Mouse (Mus musculus) ES-Bruce4 (cell line): ENCODE measurements around the gene Dmc1. TPM values are rescaled to one million over a fixed set of nuclear protein-coding genes. Genes with fewer than 3 reads are reported as not detected.
A peak's percentile ranks its signal among the peaks of the same experiment; 100 is the strongest.

Experiments
- H3K27ac ChIP-seq: 2 replicates; pipeline ENCODE4 v1.5.1; 2012; ENCODE audit warnings: low read length, inconsistent platforms; ENCODE audit not compliant: insufficient read depth
- H3K27me3 ChIP-seq: 2 replicates; pipeline ENCODE4 v1.6.1; 2012; ENCODE audit warnings: mild to moderate bottlenecking, low read length, inconsistent platforms; ENCODE audit not compliant: control insufficient read depth, poor library complexity, insufficient read depth, severe bottlenecking
- H3K36me3 ChIP-seq: 2 replicates; pipeline ENCODE4 v1.6.1; 2012; ENCODE audit warnings: inconsistent platforms, mild to moderate bottlenecking, low read length, moderate library complexity; ENCODE audit not compliant: control insufficient read depth, poor library complexity, insufficient read depth, severe bottlenecking
- H3K4me1 ChIP-seq: one replicate; pipeline ENCODE4 v1.8.1; 2011; ENCODE audit warnings: low read length; ENCODE audit not compliant: control insufficient read depth, insufficient read depth
- H3K4me3 ChIP-seq: 2 replicates; pipeline ENCODE4 v1.5.1; 2011; ENCODE audit warnings: low read depth, mild to moderate bottlenecking, low read length
- H3K9ac ChIP-seq: 2 replicates; pipeline ENCODE4 v1.6.1; 2012; ENCODE audit warnings: low read depth, mild to moderate bottlenecking, inconsistent platforms; ENCODE audit not compliant: poor library complexity, severe bottlenecking
- H3K9me3 ChIP-seq: replicated peaks from 2 replicates; pipeline ENCODE4 v1.6.1; 2012; ENCODE audit warnings: mild to moderate bottlenecking, low read length, inconsistent platforms; ENCODE audit not compliant: control insufficient read depth, poor library complexity, insufficient read depth, severe bottlenecking
- CTCF ChIP-seq: IDR thresholded peaks from one replicate; pipeline ENCODE4 v1.8.1; 2011; ENCODE audit warnings: low read depth, low read length
- EP300 ChIP-seq: IDR thresholded peaks from 2 replicates; pipeline ENCODE4 v1.6.1; 2011; ENCODE audit warnings: low read depth, low read length; ENCODE audit not compliant: insufficient read depth
- POLR2A ChIP-seq: IDR thresholded peaks from one replicate; pipeline ENCODE4 v1.8.1; 2011; ENCODE audit warnings: low read length; ENCODE audit not compliant: insufficient read depth
- polyA plus RNA-seq: library from polyadenylated mRNA; stranded (reverse); fragments of >200 nt; gene quantifications from 2 replicates; pipeline ENCODE4 v1.2.4, GENCODE M21; 2011; ENCODE audit warnings: low read depth; ENCODE audit not compliant: missing spikeins, insufficient read depth, insufficient read length

Dmc1 gene
- polyA plus RNA-seq, 1 experiment, result 26.8 TPM

GRCm38 (mm10) chr15:79517710-79518109 lies 87.2 kb downstream of the Dmc1 start:
- Histone ChIP-seq H3K27me3 (no peaks in the 10 kb centered on the region), H3K4me3 (peak overlapping the region; percentile 3; the same call in 1 of the 2 replicates), H3K9ac (peak overlapping the region; percentile 58; the same call in 1 of the 2 replicates), H3K27ac (peak overlapping the region; percentile 82), H3K36me3 (no peaks in the 10 kb centered on the region), H3K4me1 (peaks cover 2% of the 10 kb centered on the region), H3K9me3 (no peaks in the 10 kb centered on the region)
- TF ChIP-seq POLR2A (no peak), EP300 (no peak), CTCF (no peak)

- H3K4me3 ChIP-seq, result peak within 1 kb of the TSS; percentile 77
- peak within 1 kb of the TSS; percentile 58 for H3K9ac ChIP-seq
- no peaks in the 10 kb centered on the region for H3K36me3 ChIP-seq
- no peak for TF ChIP-seq POLR2A
- TF ChIP-seq EP300, result no peak
- TF ChIP-seq CTCF, result no peak
- H3K9me3 ChIP-seq, result no peaks in the 10 kb centered on the region
- no peaks in the 10 kb centered on the region for H3K27me3 ChIP-seq
- peaks cover 2% of the 10 kb centered on the region for H3K4me1 ChIP-seq
- no peak within 1 kb of the TSS for H3K27ac ChIP-seq
Measured at GRCm38 (mm10) chr15:79516171-79517096, 88.5 kb downstream of the Dmc1 start, which contains the start of gene Kdelr3. Gene Kdelr3 (plus strand): TSS chr15:79516411.

- Histone ChIP-seq H3K9ac (no peak overlapping the region), H3K4me3 (no peak overlapping the region), H3K36me3 (no peaks in the 10 kb centered on the region), H3K4me1 (no peaks in the 10 kb centered on the region), H3K27ac (no peak overlapping the region), H3K27me3 (no peaks in the 10 kb centered on the region), H3K9me3 (no peaks in the 10 kb centered on the region)
- no peak for TF ChIP-seq CTCF
- peak; percentile 12 for TF ChIP-seq POLR2A
- TF ChIP-seq EP300, result no peak
Measured at GRCm38 (mm10) chr15:79513940-79514339, 91.0 kb downstream of the Dmc1 start.

GRCm38 (mm10) chr15:79511553-79512320 lies 93.2 kb downstream of the Dmc1 start:
- Histone ChIP-seq H3K4me1 (no peaks in the 10 kb centered on the region), H3K4me3 (peak overlapping the region; percentile 48), H3K9ac (0 out of 2 replicates have a peak overlapping the region, but pooled peaks have one; percentile 5), H3K9me3 (no peaks in the 10 kb centered on the region), H3K27me3 (no peaks in the 10 kb centered on the region), H3K36me3 (no peaks in the 10 kb centered on the region), H3K27ac (no peak overlapping the region)
- TF ChIP-seq EP300, result no peak
- no peak for TF ChIP-seq POLR2A

Other genes with a start within 250 kb of the Dmc1 start
- 50.7 and 59.6 TPM in 2 replicates for gene Tmem184b, start 201.5 kb downstream of the Dmc1 start, polyA plus RNA-seq
- gene Csnk1e, start 149.5 kb downstream of the Dmc1 start, polyA plus RNA-seq, result 113 and 116 TPM in 2 replicates
- 4.5 TPM in 2 replicates for gene Kcnj4, start 99.9 kb downstream of the Dmc1 start, polyA plus RNA-seq
- 41.4 and 43.9 TPM in 2 replicates for gene Kdelr3, start 88.7 kb downstream of the Dmc1 start, polyA plus RNA-seq
- 375 and 392 TPM in 2 replicates for gene Ddx17, start 58.4 kb downstream of the Dmc1 start, polyA plus RNA-seq
- 3.2 and 3.4 TPM in 2 replicates for gene Fam227a, start 53.8 kb upstream of the Dmc1 start, polyA plus RNA-seq
- 22.0 and 28.7 TPM in 2 replicates for gene Cby1, start 54.1 kb upstream of the Dmc1 start, polyA plus RNA-seq
- 131 and 145 TPM in 2 replicates for gene Tomm22, start 65.8 kb upstream of the Dmc1 start, polyA plus RNA-seq
- gene Josd1, start 82.8 kb upstream of the Dmc1 start, polyA plus RNA-seq, result 20.7 and 20.9 TPM in 2 replicates
- gene Gtpbp1, start 85.7 kb upstream of the Dmc1 start, polyA plus RNA-seq, result 32.4 and 38.3 TPM in 2 replicates
- gene Sun2, start 137.4 kb upstream of the Dmc1 start, polyA plus RNA-seq, result 7.8 and 11.7 TPM in 2 replicates
- gene Dnal4, start 172.7 kb upstream of the Dmc1 start, polyA plus RNA-seq, result 15.7 and 19.9 TPM in 2 replicates
- 8.0 and 9.7 TPM in 2 replicates for gene Nptxr, start 199.7 kb upstream of the Dmc1 start, polyA plus RNA-seq
- gene Npcd, start 229.1 kb upstream of the Dmc1 start, polyA plus RNA-seq, result 1.2 TPM in 1 of 2 replicates, not detected in the other
- 25.7 and 28.7 TPM in 2 replicates for gene Cbx6, start 229.6 kb upstream of the Dmc1 start, polyA plus RNA-seq